ENCODE assay signal across 13 mouse cellular contexts in genomic region chrX:71791106-71791505, GRCm38 (mm10). TPM values are rescaled to one million over a fixed set of nuclear protein-coding genes. Genes with fewer than 3 reads are reported as not detected.
A peak's percentile ranks its signal among the peaks of the same experiment; 100 is the strongest.
DNase-seq lines count a peak whose midpoint lies in the region; ATAC-seq lines count a peak whose summit lies in the region.
"Had no signal": no experiment of that assay in that cellular context is flagged by ENCODE, and none has a peak within 500 bp of the region (broad histone marks: within the 10 kb centered on the region; RNA-seq: fewer than 3 reads in every experiment).

No protein-coding gene starts in this region.

- no peaks in the 10 kb centered on the region for H3K4me1 ChIP-seq in kidney, embryonic 14.5 days (ENCODE audit: control insufficient read depth, insufficient read depth, low read length)
- H3K4me1 ChIP-seq in embryonic facial prominence, embryonic 11.5 days (ENCODE audit: control insufficient read depth, insufficient read depth, low read length), result no peaks in the 10 kb centered on the region
- H3K4me1 ChIP-seq: heart, embryonic 12.5 days; hindbrain, embryonic 15.5 days; midbrain, embryonic 12.5 days; neural tube, embryonic 12.5 days had no signal

- no peak overlapping the region for H3K4me3 ChIP-seq in kidney, embryonic 14.5 days (ENCODE audit: low read length)
- no peak overlapping the region for H3K4me3 ChIP-seq in embryonic facial prominence, embryonic 11.5 days (ENCODE audit: low read depth, low read length)
- H3K4me3 ChIP-seq: heart, embryonic 12.5 days; hindbrain, embryonic 15.5 days; midbrain, embryonic 12.5 days; neural tube, embryonic 12.5 days had no signal

- peak; percentile 9 for DNase-seq in embryo, embryonic 11 days
- no peak for DNase-seq in embryo, embryonic 10 days (ENCODE audit: low spot score)
- DNase-seq in kidney, postnatal 10 days, result peak; percentile 4
- peak; percentile 5 for DNase-seq in right cerebral cortex, postnatal 14 days
- DNase-seq in right cerebral cortex, postnatal 25 days, result no peak
- DNase-seq in embryonic facial prominence, embryonic 11.5 days (ENCODE audit: low spot score), result peak; percentile 7
- no peak for DNase-seq in left cerebral cortex, postnatal 14 days (ENCODE audit: low spot score in 2 of 2)
- DNase-seq: kidney, postnatal 14 days had no signal

- H3K36me3 ChIP-seq in kidney, embryonic 14.5 days (ENCODE audit: control insufficient read depth, insufficient read depth, low read length), result no peaks in the 10 kb centered on the region
- H3K36me3 ChIP-seq in embryonic facial prominence, embryonic 11.5 days (replicated peaks; ENCODE audit: control insufficient read depth, insufficient read depth, low read depth, low read length), result no peaks in the 10 kb centered on the region
- H3K36me3 ChIP-seq: heart, embryonic 12.5 days; hindbrain, embryonic 15.5 days; midbrain, embryonic 12.5 days; neural tube, embryonic 12.5 days had no signal

- H3K27ac ChIP-seq in kidney, embryonic 14.5 days (ENCODE audit: low read depth, low read length), result no peak overlapping the region
- no peak overlapping the region for H3K27ac ChIP-seq in embryonic facial prominence, embryonic 11.5 days (replicated peaks; ENCODE audit: low read depth, low read length)
- H3K27ac ChIP-seq: hindbrain, embryonic 15.5 days; midbrain, embryonic 12.5 days; neural tube, embryonic 12.5 days had no signal

- H3K9me3 ChIP-seq in kidney, embryonic 14.5 days (ENCODE audit: control insufficient read depth, low read length), result no peaks in the 10 kb centered on the region
- H3K9me3 ChIP-seq in embryonic facial prominence, embryonic 11.5 days (replicated peaks; ENCODE audit: control insufficient read depth, low read length), result no peaks in the 10 kb centered on the region
- H3K9me3 ChIP-seq: heart, embryonic 12.5 days; hindbrain, embryonic 15.5 days; midbrain, embryonic 12.5 days; neural tube, embryonic 12.5 days had no signal

- WGBS in kidney, embryonic 14.5 days, result 16% methylated on average over 4 of the region's 4 CpGs
- WGBS in embryonic facial prominence, embryonic 11.5 days, result 8% methylated on average over 4 of the region's 4 CpGs

- no peak overlapping the region for H3K9ac ChIP-seq in kidney, embryonic 14.5 days (ENCODE audit: low read depth, low read length)
- no peak overlapping the region for H3K9ac ChIP-seq in embryonic facial prominence, embryonic 11.5 days (replicated peaks; ENCODE audit: low read length)
- H3K9ac ChIP-seq: heart, embryonic 12.5 days; hindbrain, embryonic 15.5 days; midbrain, embryonic 12.5 days; neural tube, embryonic 12.5 days had no signal

- H3K4me2 ChIP-seq in kidney, embryonic 14.5 days (replicated peaks; ENCODE audit: low read depth, low read length), result no peak overlapping the region
- H3K4me2 ChIP-seq in embryonic facial prominence, embryonic 11.5 days (ENCODE audit: low read depth, low read length), result no peak overlapping the region
- H3K4me2 ChIP-seq: heart, embryonic 12.5 days; hindbrain, embryonic 15.5 days; midbrain, embryonic 12.5 days; neural tube, embryonic 12.5 days had no signal

- intact Hi-C loops in left cerebral cortex, postnatal 14 days (cut with DNase I), result loop anchor here (5.0 kb wide), 1 partner anchor 144 kb away; no protein-coding TSS in a partner anchor

- ATAC-seq in kidney, embryonic 14.5 days (ENCODE audit: low FRiP score, low TSS enrichment), result no peak
- ATAC-seq in embryonic facial prominence, embryonic 11.5 days (replicated peaks; ENCODE audit: insufficient number of reproducible peaks, low FRiP score, low TSS enrichment, low read depth), result no peak

- H3K27me3 ChIP-seq in kidney, embryonic 14.5 days (ENCODE audit: control insufficient read depth, insufficient read depth, low read length), result peaks cover 2% of the 10 kb centered on the region; the same call in 1 of the 2 replicates
- H3K27me3 ChIP-seq in embryonic facial prominence, embryonic 11.5 days (ENCODE audit: control insufficient read depth, insufficient read depth, low read length), result no peaks in the 10 kb centered on the region
- H3K27me3 ChIP-seq: hindbrain, embryonic 15.5 days; midbrain, embryonic 12.5 days; neural tube, embryonic 12.5 days had no signal

RNA-seq across cellular contexts. Expression of gene Vma21, which starts 24.6 kb away (rescaled TPM):
- polyA plus RNA-seq in kidney, embryonic 14.5 days (2014; fragmentation: Nextera tagmentation; extraction: Ambion mirVana), result 38.8 and 39.6 TPM in 2 replicates
- 28.9 and 38.0 TPM in 2 replicates for polyA plus RNA-seq in embryonic facial prominence, embryonic 11.5 days (2014; fragmentation: Nextera tagmentation; extraction: Ambion mirVana)
- total RNA-seq in left cerebral cortex, postnatal 14 days (2021), result 10 to 100 TPM; 35.5 to 36.2 TPM

Comparison
In these comparisons a context has a peak if more than half of its experiments do, and no peak if none do; other contexts are left out.
1. DNase-seq: peak in embryo, embryonic 11 days (single experiment), kidney, postnatal 10 days (single experiment), right cerebral cortex, postnatal 14 days (single experiment) and embryonic facial prominence, embryonic 11.5 days (single experiment); none in embryo, embryonic 10 days (single experiment), right cerebral cortex, postnatal 25 days (single experiment) and left cerebral cortex, postnatal 14 days (0 of 2).